Mouse (Mus musculus): ENCODE measurements around the gene Rab3gap1. TPM values are rescaled to one million over a fixed set of nuclear protein-coding genes. Genes with fewer than 3 reads are reported as not detected.
"Not testable (repeated sequence)": the region's sequence is repeated elsewhere in the genome, so short reads cannot be mapped to it uniquely, and the experiment has no call there.

Gene Rab3gap1
- polyA plus RNA-seq, 1 experiment: 42.5 TPM

GRCm38 (mm10) chr1:127952276-127952675 lies 83.7 kb downstream of the Rab3gap1 start:
- Histone ChIP-seq H3K4me1 (ENCODE audit: control insufficient read depth, insufficient read depth, low read length) (no peaks in the 10 kb centered on the region), H3K4me3 (replicated peaks; ENCODE audit: insufficient read depth, low read depth, low read length) (no peak overlapping the region), H3K27ac (ENCODE audit: insufficient read depth, low read length) (no peak overlapping the region), H3K27me3 (ENCODE audit: control insufficient read depth, insufficient read depth, low read length) (no peaks in the 10 kb centered on the region)
- DNase-seq: no peak
- no peak for TF ChIP-seq POLR2A (IDR thresholded peaks at IDR 0.05; ENCODE audit: borderline replicate concordance, insufficient read depth, low read length)
- TF ChIP-seq CTCF (IDR thresholded peaks at IDR 0.05; ENCODE audit: borderline replicate concordance, insufficient read depth, low read depth, low read length): no peak
- 69% methylated on average over 4 of the region's 4 CpGs for WGBS

GRCm38 (mm10) chr1:127954198-127954597 lies 85.6 kb downstream of the Rab3gap1 start:
- DNase-seq; H3K27ac ChIP-seq (ENCODE audit: insufficient read depth, low read length); H3K4me1 ChIP-seq (ENCODE audit: control insufficient read depth, insufficient read depth, low read length); H3K27me3 ChIP-seq (ENCODE audit: control insufficient read depth, insufficient read depth, low read length); H3K4me3 ChIP-seq (replicated peaks; ENCODE audit: insufficient read depth, low read depth, low read length): not testable (repeated sequence)
- WGBS: 84% methylated on average over 4 of the region's 4 CpGs

- Histone ChIP-seq H3K27ac (ENCODE audit: insufficient read depth, low read length) (no peak overlapping the region), H3K27me3 (ENCODE audit: control insufficient read depth, insufficient read depth, low read length) (no peaks in the 10 kb centered on the region), H3K4me3 (replicated peaks; ENCODE audit: insufficient read depth, low read depth, low read length) (no peak overlapping the region), H3K4me1 (ENCODE audit: control insufficient read depth, insufficient read depth, low read length) (no peaks in the 10 kb centered on the region)
- no peak for DNase-seq
- no peak for TF ChIP-seq CTCF (IDR thresholded peaks at IDR 0.05; ENCODE audit: borderline replicate concordance, insufficient read depth, low read depth, low read length)
- TF ChIP-seq POLR2A (IDR thresholded peaks at IDR 0.05; ENCODE audit: borderline replicate concordance, insufficient read depth, low read length): no peak
- WGBS: 47% methylated on average over 4 of the region's 4 CpGs
These were observed 86.2 kb downstream of the Rab3gap1 start for GRCm38 (mm10) chr1:127954800-127955199.

GRCm38 (mm10) chr1:127956524-127956923 lies 88.0 kb downstream of the Rab3gap1 start:
- 100% methylated on average over 1 of the region's 1 CpGs for WGBS
- TF ChIP-seq POLR2A (IDR thresholded peaks at IDR 0.05; ENCODE audit: borderline replicate concordance, insufficient read depth, low read length) (no peak), CTCF (IDR thresholded peaks at IDR 0.05; ENCODE audit: borderline replicate concordance, insufficient read depth, low read depth, low read length) (no peak)
- no peak for DNase-seq
- no peak overlapping the region for H3K27ac ChIP-seq (ENCODE audit: insufficient read depth, low read length)
- no peaks in the 10 kb centered on the region for H3K27me3 ChIP-seq (ENCODE audit: control insufficient read depth, insufficient read depth, low read length)
- no peaks in the 10 kb centered on the region for H3K4me1 ChIP-seq (ENCODE audit: control insufficient read depth, insufficient read depth, low read length)
- H3K4me3 ChIP-seq (replicated peaks; ENCODE audit: insufficient read depth, low read depth, low read length): no peak overlapping the region

GRCm38 (mm10) chr1:127958801-127959200 lies 90.2 kb downstream of the Rab3gap1 start:
- Histone ChIP-seq H3K27ac (ENCODE audit: insufficient read depth, low read length) (no peak overlapping the region), H3K27me3 (ENCODE audit: control insufficient read depth, insufficient read depth, low read length) (no peaks in the 10 kb centered on the region), H3K4me1 (ENCODE audit: control insufficient read depth, insufficient read depth, low read length) (no peaks in the 10 kb centered on the region), H3K4me3 (replicated peaks; ENCODE audit: insufficient read depth, low read depth, low read length) (no peak overlapping the region)
- no peak for DNase-seq
- TF ChIP-seq CTCF (IDR thresholded peaks at IDR 0.05; ENCODE audit: borderline replicate concordance, insufficient read depth, low read depth, low read length): no peak
- no peak for TF ChIP-seq POLR2A (IDR thresholded peaks at IDR 0.05; ENCODE audit: borderline replicate concordance, insufficient read depth, low read length)
- WGBS: 49% methylated on average over 5 of the region's 5 CpGs

GRCm38 (mm10) chr1:127959312-127959718 lies 90.7 kb downstream of the Rab3gap1 start:
- 38% methylated on average over 7 of the region's 7 CpGs for WGBS
- DNase-seq: no peak
- H3K27me3 ChIP-seq (ENCODE audit: control insufficient read depth, insufficient read depth, low read length): no peaks in the 10 kb centered on the region
- H3K4me1 ChIP-seq (ENCODE audit: control insufficient read depth, insufficient read depth, low read length): no peaks in the 10 kb centered on the region
- H3K4me3 ChIP-seq (replicated peaks; ENCODE audit: insufficient read depth, low read depth, low read length): no peak overlapping the region
- no peak overlapping the region for H3K27ac ChIP-seq (ENCODE audit: insufficient read depth, low read length)
- TF ChIP-seq CTCF (IDR thresholded peaks at IDR 0.05; ENCODE audit: borderline replicate concordance, insufficient read depth, low read depth, low read length): no peak
- no peak for TF ChIP-seq POLR2A (IDR thresholded peaks at IDR 0.05; ENCODE audit: borderline replicate concordance, insufficient read depth, low read length)

- no peaks in the 10 kb centered on the region for H3K4me1 ChIP-seq (ENCODE audit: control insufficient read depth, insufficient read depth, low read length)
- 91% methylated on average over 1 of the region's 1 CpGs for WGBS
These were observed 92.6 kb downstream of the Rab3gap1 start for GRCm38 (mm10) chr1:127961140-127961539.

GRCm38 (mm10) chr1:127963326-127963725 lies 94.8 kb downstream of the Rab3gap1 start:
- TF ChIP-seq CTCF (IDR thresholded peaks at IDR 0.05; ENCODE audit: borderline replicate concordance, insufficient read depth, low read depth, low read length) (no peak), POLR2A (IDR thresholded peaks at IDR 0.05; ENCODE audit: borderline replicate concordance, insufficient read depth, low read length) (no peak)
- H3K27ac ChIP-seq (ENCODE audit: insufficient read depth, low read length): no peak overlapping the region
- no peak overlapping the region for H3K4me3 ChIP-seq (replicated peaks; ENCODE audit: insufficient read depth, low read depth, low read length)
- DNase-seq: no peak
- no peaks in the 10 kb centered on the region for H3K4me1 ChIP-seq (ENCODE audit: control insufficient read depth, insufficient read depth, low read length)
- H3K27me3 ChIP-seq (ENCODE audit: control insufficient read depth, insufficient read depth, low read length): no peaks in the 10 kb centered on the region
- WGBS: 94% methylated on average over 3 of the region's 3 CpGs

More at GRCm38 (mm10) chr1:127961140-127961539, 92.6 kb downstream of the Rab3gap1 start:
- Histone ChIP-seq H3K27ac (ENCODE audit: insufficient read depth, low read length) (no peak overlapping the region), H3K27me3 (ENCODE audit: control insufficient read depth, insufficient read depth, low read length) (no peaks in the 10 kb centered on the region), H3K4me3 (replicated peaks; ENCODE audit: insufficient read depth, low read depth, low read length) (no peak overlapping the region)
- TF ChIP-seq POLR2A (IDR thresholded peaks at IDR 0.05; ENCODE audit: borderline replicate concordance, insufficient read depth, low read length) (no peak), CTCF (IDR thresholded peaks at IDR 0.05; ENCODE audit: borderline replicate concordance, insufficient read depth, low read depth, low read length) (no peak)
- DNase-seq: no peak
